Mouse (Mus musculus) neural tube, embryonic 13.5 days (tissue): ENCODE results near the gene Dvl3. TPM values are rescaled to one million over a fixed set of nuclear protein-coding genes. Genes with fewer than 3 reads are reported as not detected.

Experiments used
- ATAC-seq: fragments of 200-750 bp; cut with Nextera tagmentation; 2 replicates; pipeline ENCODE4 v1.8.0; 2017; ENCODE audit warnings: low read depth, mild to moderate bottlenecking, moderate TSS enrichment, moderate library complexity
- H3K27ac ChIP-seq: fragments of 300-500 bp; sonication (generic); replicated peaks from 2 replicates; pipeline ENCODE4 v1.5.1; 2015; ENCODE audit warnings: moderate library complexity, mild to moderate bottlenecking, inconsistent platforms
- H3K27me3 ChIP-seq: fragments of 300-500 bp; sonication (generic); 2 replicates; pipeline ENCODE4 v1.6.1; 2015; ENCODE audit warnings: mild to moderate bottlenecking, inconsistent platforms
- H3K36me3 ChIP-seq: fragments of 300-500 bp; sonication (generic); 2 replicates; pipeline ENCODE4 v1.6.1; 2015; ENCODE audit warnings: mild to moderate bottlenecking, inconsistent platforms
- H3K4me1 ChIP-seq: fragments of 300-500 bp; sonication (generic); replicated peaks from 2 replicates; pipeline ENCODE4 v1.6.1; 2015; ENCODE audit warnings: inconsistent platforms
- H3K4me2 ChIP-seq: fragments of 300-500 bp; sonication (generic); 2 replicates; pipeline ENCODE4 v1.6.1; 2015; ENCODE audit warnings: inconsistent platforms, mild to moderate bottlenecking, moderate library complexity
- H3K4me3 ChIP-seq: fragments of 300-500 bp; sonication (generic); 2 replicates; pipeline ENCODE4 v1.5.1; 2015; ENCODE audit warnings: mild to moderate bottlenecking, inconsistent platforms
- H3K9ac ChIP-seq: fragments of 300-500 bp; sonication (generic); 2 replicates; pipeline ENCODE4 v1.6.1; 2015; ENCODE audit warnings: moderate library complexity, mild to moderate bottlenecking, inconsistent platforms
- H3K9me3 ChIP-seq: fragments of 300-500 bp; sonication (generic); 2 replicates; pipeline ENCODE4 v1.6.1; 2016; ENCODE audit warnings: inconsistent platforms
- WGBS: fragments of 180-500 bp; shearing (Covaris S2); methylation state at CpG from one replicate; pipeline ENCODE4 v1.1.7; 2015; 5-methylcytosine and 5-hydroxymethylcytosine counted together
- polyA plus RNA-seq: library from polyadenylated mRNA; unstranded; fragments of >200 nt; fragmentation: Nextera tagmentation; extraction: Ambion mirVana; gene quantifications from 2 replicates; pipeline ENCODE4 v1.2.1, GENCODE M21; 2015

Gene Dvl3
- polyA plus RNA-seq, 1 experiment from 2014 or later = 48.5 TPM

GRCm38 (mm10) chr16:20506000-20506399 lies 10.8 kb upstream of the Dvl3 start:
- ATAC-seq = no peak
- no peak overlapping the region for H3K9ac ChIP-seq
- H3K4me1 ChIP-seq = no peaks in the 10 kb centered on the region
- H3K9me3 ChIP-seq = no peaks in the 10 kb centered on the region
- H3K27ac ChIP-seq = no peak overlapping the region
- H3K36me3 ChIP-seq = peaks cover 100% of the 10 kb centered on the region
- WGBS = 89% methylated on average over 8 of the region's 8 CpGs
- H3K4me3 ChIP-seq = no peak overlapping the region
- no peaks in the 10 kb centered on the region for H3K27me3 ChIP-seq
- H3K4me2 ChIP-seq = no peak overlapping the region

DNA sequence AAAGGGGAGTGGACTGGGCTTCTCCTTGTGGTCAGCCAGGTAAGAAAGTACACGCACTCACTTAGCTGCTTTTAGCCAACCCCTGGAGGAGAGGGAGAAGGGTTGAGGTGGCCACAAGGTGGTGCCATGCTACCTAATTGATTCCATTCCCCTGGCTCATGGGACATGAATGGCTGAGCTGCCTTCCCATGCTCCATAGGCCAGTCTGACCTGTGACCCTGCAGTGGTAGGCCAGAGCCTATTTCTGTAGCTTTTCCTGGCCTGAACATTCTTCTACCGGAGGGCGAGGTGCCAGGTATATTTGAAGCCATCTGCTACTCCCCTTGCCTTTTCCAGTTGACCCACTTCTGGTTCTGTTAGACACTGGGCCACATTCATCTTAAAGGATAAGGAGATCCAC lies 7.4 kb upstream of the Dvl3 start:
- peaks cover 76% of the 10 kb centered on the region for H3K36me3 ChIP-seq
- no peak overlapping the region for H3K27ac ChIP-seq
- no peak overlapping the region for H3K9ac ChIP-seq
- 92% methylated on average over 3 of the region's 3 CpGs for WGBS
- H3K4me3 ChIP-seq = no peak overlapping the region
- peak; percentile 51; the same call in 1 of the 2 replicates for ATAC-seq
- no peak overlapping the region for H3K4me2 ChIP-seq
- H3K27me3 ChIP-seq = no peaks in the 10 kb centered on the region
- H3K9me3 ChIP-seq = no peaks in the 10 kb centered on the region
- no peaks in the 10 kb centered on the region for H3K4me1 ChIP-seq

DNA sequence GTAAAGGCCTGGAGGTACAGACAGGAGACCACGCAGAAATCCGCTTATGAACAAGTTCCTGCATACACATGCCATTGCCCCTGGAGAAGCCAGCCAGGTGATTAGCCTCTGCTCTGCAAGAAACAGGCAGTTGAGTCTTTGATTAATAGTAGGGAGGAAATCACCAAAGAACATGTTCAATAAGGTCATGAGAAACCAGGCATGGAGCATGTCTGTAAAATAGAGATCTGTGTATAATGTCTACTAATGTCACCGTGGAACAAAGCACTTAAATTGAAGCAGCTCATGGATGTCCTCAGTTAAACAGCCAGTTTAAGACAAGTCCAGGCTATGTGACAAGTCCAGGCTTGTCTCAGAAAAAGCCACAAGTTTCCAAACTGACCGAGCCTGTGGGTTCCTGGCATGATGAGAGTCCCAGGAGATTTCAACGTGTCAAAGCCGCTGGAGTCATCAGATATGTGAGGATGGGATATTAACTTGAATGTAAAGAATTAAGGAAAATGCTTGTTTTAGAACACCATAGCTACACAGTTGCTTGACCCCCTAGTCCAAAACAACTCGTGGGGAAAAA lies 5.4 kb upstream of the Dvl3 start:
- Histone ChIP-seq H3K9ac (no peak overlapping the region), H3K4me2 (no peak overlapping the region), H3K36me3 (peaks cover 56% of the 10 kb centered on the region), H3K9me3 (no peaks in the 10 kb centered on the region), H3K27ac (no peak overlapping the region), H3K27me3 (no peaks in the 10 kb centered on the region), H3K4me3 (no peak overlapping the region), H3K4me1 (peaks cover 6% of the 10 kb centered on the region)
- ATAC-seq = no peak
- WGBS = 92% methylated on average over 7 of the region's 7 CpGs

- Histone ChIP-seq H3K9me3 (no peaks in the 10 kb centered on the region), H3K4me1 (peaks cover 42% of the 10 kb centered on the region), H3K9ac (peak overlapping the region; percentile 99), H3K4me3 (peak overlapping the region; percentile 96), H3K36me3 (peaks cover 28% of the 10 kb centered on the region), H3K27ac (peak overlapping the region; percentile 94), H3K4me2 (peak overlapping the region; percentile 96), H3K27me3 (no peaks in the 10 kb centered on the region)
- ATAC-seq = no peak
Observed at GRCm38 (mm10) chr16:20516032-20516431, 750 bp upstream of the Dvl3 start.

GRCm38 (mm10) chr16:20517216-20517615 lies 434 bp downstream of the Dvl3 start:
- Histone ChIP-seq H3K4me2 (peak overlapping the region; percentile 96), H3K27me3 (no peaks in the 10 kb centered on the region), H3K4me1 (peaks cover 46% of the 10 kb centered on the region), H3K9ac (peak overlapping the region; percentile 99), H3K4me3 (peak overlapping the region; percentile 96), H3K9me3 (no peaks in the 10 kb centered on the region), H3K27ac (peak overlapping the region; percentile 94), H3K36me3 (peaks cover 31% of the 10 kb centered on the region)
- WGBS = under 1% methylated on average over 26 of the region's 26 CpGs
- ATAC-seq = peak; percentile 45

GRCm38 (mm10) chr16:20517701-20518374 lies 1.1 kb downstream of the Dvl3 start:
- ATAC-seq = peak; percentile 59
- Histone ChIP-seq H3K36me3 (peaks cover 32% of the 10 kb centered on the region), H3K9me3 (no peaks in the 10 kb centered on the region), H3K4me2 (peak overlapping the region; percentile 96), H3K27me3 (no peaks in the 10 kb centered on the region), H3K9ac (peak overlapping the region; percentile 99), H3K27ac (peak overlapping the region; percentile 94), H3K4me3 (peak overlapping the region; percentile 96), H3K4me1 (peaks cover 46% of the 10 kb centered on the region)
- WGBS = 1% methylated on average over 6 of the region's 6 CpGs

DNA sequence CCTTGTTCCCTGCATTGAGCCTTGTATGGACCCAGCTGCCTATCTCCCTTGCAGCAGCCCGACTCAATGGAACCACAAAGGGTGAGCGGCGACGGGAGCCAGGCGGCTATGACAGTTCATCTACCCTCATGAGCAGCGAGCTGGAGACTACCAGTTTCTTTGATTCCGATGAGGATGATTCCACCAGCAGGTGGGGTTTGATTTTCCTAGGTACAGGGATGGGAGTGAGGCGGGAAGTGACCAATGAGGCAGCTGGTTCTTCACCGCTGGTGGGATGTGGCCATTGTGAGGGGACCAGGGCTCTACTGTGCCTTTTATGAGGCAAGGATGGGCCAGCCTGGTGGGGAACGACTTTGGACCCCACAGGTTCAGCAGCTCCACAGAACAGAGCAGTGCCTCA lies 7.1 kb downstream of the Dvl3 start:
- ATAC-seq = no peak
- Histone ChIP-seq H3K27me3 (no peaks in the 10 kb centered on the region), H3K9me3 (no peaks in the 10 kb centered on the region), H3K36me3 (peaks cover 91% of the 10 kb centered on the region), H3K4me1 (peaks cover 29% of the 10 kb centered on the region), H3K9ac (no peak overlapping the region), H3K27ac (no peak overlapping the region), H3K4me2 (no peak overlapping the region), H3K4me3 (no peak overlapping the region)
- 80% methylated on average over 10 of the region's 10 CpGs for WGBS

DNA sequence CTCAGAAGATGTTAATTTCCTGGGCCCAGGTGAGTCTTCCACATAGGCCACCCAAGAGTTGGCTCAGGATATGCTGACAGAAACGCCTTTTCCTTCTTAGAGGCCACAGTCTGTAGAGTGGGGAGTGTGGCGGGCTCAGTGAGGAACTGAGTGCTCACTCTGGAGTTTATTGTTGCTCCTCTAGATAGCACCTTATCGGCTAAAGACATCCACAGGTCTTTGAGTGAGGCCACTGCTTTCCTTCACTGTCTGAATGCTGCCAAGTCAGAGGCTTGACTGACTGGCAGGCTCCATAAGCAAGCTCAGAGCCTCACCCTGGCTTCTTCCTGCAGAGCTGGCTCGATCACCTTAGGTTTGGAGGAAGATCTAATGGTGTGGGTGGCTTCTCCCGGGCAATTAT lies 12.0 kb downstream of the Dvl3 start:
- 90% methylated on average over 5 of the region's 5 CpGs for WGBS
- no peak for ATAC-seq
- Histone ChIP-seq H3K4me1 (peaks cover 7% of the 10 kb centered on the region), H3K27me3 (no peaks in the 10 kb centered on the region), H3K27ac (no peak overlapping the region; the same call in 1 of the 2 replicates), H3K4me2 (no peak overlapping the region), H3K9me3 (no peaks in the 10 kb centered on the region), H3K36me3 (peaks cover 98% of the 10 kb centered on the region), H3K4me3 (no peak overlapping the region), H3K9ac (no peak overlapping the region)

GRCm38 (mm10) chr16:20529375-20529774 lies 12.6 kb downstream of the Dvl3 start:
- WGBS = 65% methylated on average over 1 of the region's 1 CpGs
- Histone ChIP-seq H3K9me3 (no peaks in the 10 kb centered on the region), H3K9ac (no peak overlapping the region)

GRCm38 (mm10) chr16:20530941-20531340 lies 14.2 kb downstream of the Dvl3 start:
- no peaks in the 10 kb centered on the region for H3K9me3 ChIP-seq
- H3K9ac ChIP-seq = no peak overlapping the region
- 95% methylated on average over 20 of the region's 20 CpGs for WGBS
- no peak overlapping the region for H3K4me3 ChIP-seq
- no peak for ATAC-seq
- H3K36me3 ChIP-seq = peaks cover 77% of the 10 kb centered on the region
- peaks cover 8% of the 10 kb centered on the region for H3K4me1 ChIP-seq
- no peak overlapping the region for H3K27ac ChIP-seq
- H3K27me3 ChIP-seq = no peaks in the 10 kb centered on the region
- H3K4me2 ChIP-seq = no peak overlapping the region

More at GRCm38 (mm10) chr16:20529375-20529774, 12.6 kb downstream of the Dvl3 start:
- ATAC-seq = no peak
- H3K27ac ChIP-seq = no peak overlapping the region
- no peaks in the 10 kb centered on the region for H3K27me3 ChIP-seq
- peaks cover 92% of the 10 kb centered on the region for H3K36me3 ChIP-seq
- H3K4me1 ChIP-seq = peaks cover 7% of the 10 kb centered on the region
- no peak overlapping the region for H3K4me3 ChIP-seq
- no peak overlapping the region for H3K4me2 ChIP-seq

- no peaks in the 10 kb centered on the region for H3K27me3 ChIP-seq
- no peaks in the 10 kb centered on the region for H3K9me3 ChIP-seq
- ATAC-seq = no peak
- H3K4me3 ChIP-seq = no peak overlapping the region
- H3K4me2 ChIP-seq = peak overlapping the region; percentile 26; the same call in 1 of the 2 replicates
- peaks cover 26% of the 10 kb centered on the region for H3K4me1 ChIP-seq
- H3K27ac ChIP-seq = no peak overlapping the region
- WGBS = 49% methylated on average over 10 of the region's 10 CpGs
- H3K36me3 ChIP-seq = peaks cover 60% of the 10 kb centered on the region
- no peak overlapping the region for H3K9ac ChIP-seq
Observed at GRCm38 (mm10) chr16:20534617-20535295, 18.0 kb downstream of the Dvl3 start.

GRCm38 (mm10) chr16:20535296-20536080 lies 18.7 kb downstream of the Dvl3 start, which contains the start of gene Ap2m1:
TSS of gene Ap2m1 (plus strand) at chr16:20535478.
- no peaks in the 10 kb centered on the region for H3K9me3 ChIP-seq
- H3K4me3 ChIP-seq = peak within 1 kb of the TSS; percentile 86
- WGBS = under 1% methylated on average over 52 of the region's 52 CpGs
- peak within 1 kb of the TSS; percentile 88 for H3K4me2 ChIP-seq
- peak within 1 kb of the TSS; percentile 87 for H3K27ac ChIP-seq
- H3K4me1 ChIP-seq = peaks cover 26% of the 10 kb centered on the region
- H3K36me3 ChIP-seq = peaks cover 60% of the 10 kb centered on the region
- no peaks in the 10 kb centered on the region for H3K27me3 ChIP-seq
- peak; percentile 98 for ATAC-seq
- peak within 1 kb of the TSS; percentile 97 for H3K9ac ChIP-seq
